Mouse (Mus musculus): ENCODE results near the gene Pdk1. TPM values are rescaled to one million over a fixed set of nuclear protein-coding genes. Genes with fewer than 3 reads are reported as not detected.
A peak's percentile ranks its signal among the peaks of the same experiment; 100 is the strongest.

Pdk1 gene
- polyA plus RNA-seq (2012; rRNA removed), result 11.8 and 12.7 TPM in 2 replicates

DNA sequence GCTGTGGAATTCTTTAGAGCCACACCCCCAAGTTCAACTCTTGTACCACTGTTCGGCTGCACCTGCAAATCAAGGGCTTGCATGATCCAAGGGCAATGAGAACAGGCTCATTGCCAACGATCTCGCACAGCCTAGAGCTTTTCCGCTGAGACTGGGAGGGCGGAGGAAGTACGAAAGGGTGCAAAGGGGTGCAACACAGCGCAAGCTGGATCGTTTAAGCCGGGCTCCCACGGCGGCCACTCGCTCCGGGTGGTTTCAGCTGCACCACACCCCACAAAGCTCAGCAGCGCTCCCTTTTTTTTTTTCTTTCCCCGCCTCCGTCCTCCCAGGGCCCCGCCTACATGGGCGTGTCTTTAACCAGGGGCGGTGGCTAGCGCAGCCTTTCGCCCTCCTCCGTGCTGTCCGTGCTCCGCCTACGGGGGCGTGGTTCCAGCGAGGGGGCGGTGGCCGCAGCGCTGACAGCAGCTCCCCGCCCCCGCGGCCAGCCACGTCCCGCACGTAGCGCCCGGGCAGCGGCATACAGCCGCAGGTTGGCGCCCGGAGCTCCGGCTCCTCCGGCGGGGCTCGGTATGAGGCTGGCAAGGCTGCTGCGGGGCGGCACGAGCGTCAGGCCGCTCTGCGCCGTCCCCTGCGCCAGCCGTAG is at the start of gene Pdk1:
Gene Pdk1, plus strand, starts transcription at position 424 of the 643 bp plus-strand sequence.
- Histone ChIP-seq H3K27me3 (ENCODE audit: control insufficient read depth, insufficient read depth, low read length) (no peaks in the 10 kb centered on the region), H3K4me3 (replicated peaks; ENCODE audit: insufficient read depth, low read depth, low read length) (peak within 1 kb of the TSS; percentile 92), H3K4me1 (ENCODE audit: control insufficient read depth, insufficient read depth, low read length) (no peaks in the 10 kb centered on the region), H3K27ac (ENCODE audit: insufficient read depth, low read length) (no peak within 1 kb of the TSS)
- peak; percentile 96 to 97 for DNase-seq
- TF ChIP-seq POLR2A (IDR thresholded peaks at IDR 0.05; ENCODE audit: borderline replicate concordance, insufficient read depth, low read length) (peak; percentile 53), CTCF (IDR thresholded peaks at IDR 0.05; ENCODE audit: borderline replicate concordance, insufficient read depth, low read depth, low read length) (no peak)
- WGBS, result under 1% methylated on average over 55 of the region's 55 CpGs

DNA sequence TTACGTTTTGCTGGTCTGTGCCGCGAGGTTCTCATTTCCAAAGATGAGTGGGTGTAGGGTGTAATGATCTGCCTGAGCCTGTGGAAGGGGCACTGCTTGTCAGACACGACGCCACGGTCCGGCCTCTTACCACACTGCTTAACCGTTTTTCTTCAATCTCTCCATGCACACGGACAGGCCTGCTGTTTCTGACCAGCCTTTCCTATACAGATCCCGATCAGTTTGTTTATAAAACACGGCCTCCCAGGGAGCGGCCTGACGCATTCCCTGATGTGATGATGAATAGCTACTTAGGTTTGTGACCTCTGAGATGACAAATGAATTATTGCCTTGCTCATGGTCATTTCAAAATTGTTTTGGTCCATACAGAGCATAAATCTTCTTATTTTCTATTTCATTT is 48.9 kb upstream of the Pdk1 start:
- no peak overlapping the region for H3K4me3 ChIP-seq (replicated peaks; ENCODE audit: insufficient read depth, low read depth, low read length)

DNA sequence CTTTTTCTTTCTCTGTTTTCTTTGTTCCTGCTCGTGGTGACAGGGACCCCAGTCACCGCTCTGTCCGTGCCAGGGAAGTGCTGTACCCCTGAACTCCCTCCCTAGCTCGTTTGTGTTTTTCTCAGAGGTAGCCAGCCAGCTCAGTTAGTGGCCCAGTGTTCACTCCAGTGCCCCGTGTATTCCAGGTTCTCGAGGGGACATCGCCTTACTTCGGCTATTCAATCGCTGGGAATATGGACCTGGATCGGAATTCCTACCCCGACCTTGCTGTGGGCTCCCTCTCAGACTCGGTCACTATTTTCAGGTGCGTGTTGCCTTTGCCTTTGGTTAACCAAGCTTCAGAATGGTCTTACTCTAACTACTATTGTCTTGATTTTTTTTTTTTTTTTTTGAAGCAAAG is 45.3 kb upstream of the Pdk1 start:
- Histone ChIP-seq H3K4me1 (ENCODE audit: control insufficient read depth, insufficient read depth, low read length) (no peaks in the 10 kb centered on the region), H3K27ac (ENCODE audit: insufficient read depth, low read length) (no peak overlapping the region), H3K27me3 (ENCODE audit: control insufficient read depth, insufficient read depth, low read length) (no peaks in the 10 kb centered on the region), H3K4me3 (replicated peaks; ENCODE audit: insufficient read depth, low read depth, low read length) (no peak overlapping the region)
- DNase-seq, result no peak
- TF ChIP-seq CTCF (IDR thresholded peaks at IDR 0.05; ENCODE audit: borderline replicate concordance, insufficient read depth, low read depth, low read length) (no peak), POLR2A (IDR thresholded peaks at IDR 0.05; ENCODE audit: borderline replicate concordance, insufficient read depth, low read length) (no peak)
- WGBS, result 83% methylated on average over 13 of the region's 13 CpGs

More for the DNA sequence above, 48.9 kb upstream of the Pdk1 start:
- no peak for TF ChIP-seq POLR2A (IDR thresholded peaks at IDR 0.05; ENCODE audit: borderline replicate concordance, insufficient read depth, low read length)
- TF ChIP-seq CTCF (IDR thresholded peaks at IDR 0.05; ENCODE audit: borderline replicate concordance, insufficient read depth, low read depth, low read length), result no peak
- Histone ChIP-seq H3K27me3 (ENCODE audit: control insufficient read depth, insufficient read depth, low read length) (no peaks in the 10 kb centered on the region), H3K4me1 (ENCODE audit: control insufficient read depth, insufficient read depth, low read length) (no peaks in the 10 kb centered on the region), H3K27ac (ENCODE audit: insufficient read depth, low read length) (no peak overlapping the region)
- DNase-seq, result no peak
- WGBS, result 58% methylated on average over 13 of the region's 13 CpGs

DNA sequence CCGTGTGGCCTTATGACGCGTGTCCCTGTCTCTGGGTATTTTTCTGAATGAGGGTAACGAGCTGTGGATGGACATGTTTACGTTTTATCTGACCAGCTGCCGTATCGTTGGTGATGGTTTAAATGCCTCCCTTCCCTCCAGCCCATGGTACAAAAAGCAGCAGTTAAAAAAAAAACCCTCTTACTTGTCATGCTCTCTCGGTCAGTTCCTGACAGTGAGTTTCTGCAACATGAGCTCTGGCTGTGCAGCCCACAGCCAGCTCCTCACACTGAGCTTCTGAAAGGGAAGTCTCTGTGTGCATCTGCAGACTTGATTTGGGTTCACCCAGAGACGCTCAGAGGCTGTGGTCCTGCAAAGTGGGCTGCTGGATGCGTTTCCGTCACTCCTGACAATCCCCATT is 44.1 kb upstream of the Pdk1 start:
- Histone ChIP-seq H3K4me1 (ENCODE audit: control insufficient read depth, insufficient read depth, low read length) (no peaks in the 10 kb centered on the region), H3K4me3 (replicated peaks; ENCODE audit: insufficient read depth, low read depth, low read length) (no peak overlapping the region), H3K27me3 (ENCODE audit: control insufficient read depth, insufficient read depth, low read length) (no peaks in the 10 kb centered on the region), H3K27ac (ENCODE audit: insufficient read depth, low read length) (no peak overlapping the region)
- DNase-seq, result no peak
- TF ChIP-seq POLR2A (IDR thresholded peaks at IDR 0.05; ENCODE audit: borderline replicate concordance, insufficient read depth, low read length) (no peak), CTCF (IDR thresholded peaks at IDR 0.05; ENCODE audit: borderline replicate concordance, insufficient read depth, low read depth, low read length) (no peak)
- WGBS, result 68% methylated on average over 11 of the region's 11 CpGs

DNA sequence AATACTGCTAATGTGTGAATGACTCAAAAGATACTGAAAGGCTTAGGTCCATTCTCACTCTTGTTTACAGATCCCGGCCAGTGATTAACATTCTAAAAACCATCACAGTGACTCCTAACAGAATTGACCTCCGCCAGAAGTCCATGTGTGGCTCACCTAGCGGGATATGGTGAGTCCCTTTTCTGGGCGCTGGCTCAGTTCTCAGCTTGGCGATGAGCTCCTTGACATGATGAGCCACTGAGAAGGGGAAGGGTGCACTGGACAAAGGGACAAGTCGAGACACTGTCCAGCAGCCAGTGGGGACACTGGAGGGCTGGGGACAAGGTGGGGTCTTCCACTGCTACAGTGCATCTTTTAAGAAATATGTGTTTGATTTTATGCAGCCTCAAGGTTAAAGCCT is 39.4 kb upstream of the Pdk1 start:
- Histone ChIP-seq H3K4me1 (ENCODE audit: control insufficient read depth, insufficient read depth, low read length) (no peaks in the 10 kb centered on the region), H3K27ac (ENCODE audit: insufficient read depth, low read length) (no peak overlapping the region), H3K4me3 (replicated peaks; ENCODE audit: insufficient read depth, low read depth, low read length) (no peak overlapping the region), H3K27me3 (ENCODE audit: control insufficient read depth, insufficient read depth, low read length) (no peaks in the 10 kb centered on the region)
- no peak for TF ChIP-seq POLR2A (IDR thresholded peaks at IDR 0.05; ENCODE audit: borderline replicate concordance, insufficient read depth, low read length)
- TF ChIP-seq CTCF (IDR thresholded peaks at IDR 0.05; ENCODE audit: borderline replicate concordance, insufficient read depth, low read depth, low read length), result no peak
- no peak for DNase-seq
- 85% methylated on average over 6 of the region's 6 CpGs for WGBS

DNA sequence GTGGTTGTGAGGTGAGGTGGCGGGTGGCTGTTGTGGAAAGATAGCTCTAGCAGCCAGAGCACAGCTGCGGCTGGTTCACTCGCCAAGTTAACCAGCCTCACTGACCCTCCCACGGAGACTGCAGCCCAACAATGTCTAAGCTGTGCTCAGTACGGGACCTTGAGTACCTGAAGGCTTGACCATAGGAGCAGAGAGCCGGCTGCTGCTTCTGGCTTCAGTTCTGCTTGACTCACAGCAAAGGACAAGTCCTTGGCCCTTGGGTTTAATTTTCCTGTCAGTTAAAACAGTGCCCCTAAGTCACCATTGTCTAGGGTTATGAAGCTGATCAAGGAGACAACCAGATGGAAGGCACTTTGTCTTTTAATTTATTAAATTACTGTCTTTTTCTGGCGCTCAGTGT is 38.7 kb upstream of the Pdk1 start:
- Histone ChIP-seq H3K27ac (ENCODE audit: insufficient read depth, low read length) (no peak overlapping the region), H3K4me3 (replicated peaks; ENCODE audit: insufficient read depth, low read depth, low read length) (no peak overlapping the region), H3K27me3 (ENCODE audit: control insufficient read depth, insufficient read depth, low read length) (no peaks in the 10 kb centered on the region), H3K4me1 (ENCODE audit: control insufficient read depth, insufficient read depth, low read length) (no peaks in the 10 kb centered on the region)
- no peak for TF ChIP-seq CTCF (IDR thresholded peaks at IDR 0.05; ENCODE audit: borderline replicate concordance, insufficient read depth, low read depth, low read length)
- DNase-seq, result no peak
- 47% methylated on average over 7 of the region's 7 CpGs for WGBS

DNA sequence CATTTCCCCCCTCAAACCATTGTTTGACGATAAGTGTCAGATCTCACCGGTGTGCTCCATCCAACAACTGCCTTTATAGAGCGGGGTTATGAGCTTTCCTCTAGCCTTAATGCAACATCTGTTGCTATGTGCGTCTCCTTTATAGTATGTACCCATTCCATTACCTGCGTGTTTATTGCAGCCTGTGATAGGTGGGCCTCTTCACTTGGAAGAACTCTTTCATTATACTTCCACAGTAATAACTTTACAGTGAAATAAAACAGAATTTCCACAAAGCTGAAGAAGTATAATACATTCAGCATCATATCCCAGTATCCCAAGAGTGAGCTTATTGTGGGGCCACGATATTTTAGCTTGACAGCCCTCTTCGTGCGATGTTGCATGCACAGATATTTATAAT is 37.5 kb upstream of the Pdk1 start:
- DNase-seq, result no peak
- no peaks in the 10 kb centered on the region for H3K27me3 ChIP-seq (ENCODE audit: control insufficient read depth, insufficient read depth, low read length)
- H3K27ac ChIP-seq (ENCODE audit: insufficient read depth, low read length), result no peak overlapping the region
- 94% methylated on average over 8 of the region's 8 CpGs for WGBS
- H3K4me1 ChIP-seq (ENCODE audit: control insufficient read depth, insufficient read depth, low read length), result no peaks in the 10 kb centered on the region
- TF ChIP-seq POLR2A (IDR thresholded peaks at IDR 0.05; ENCODE audit: borderline replicate concordance, insufficient read depth, low read length) (no peak), CTCF (IDR thresholded peaks at IDR 0.05; ENCODE audit: borderline replicate concordance, insufficient read depth, low read depth, low read length) (no peak)
- no peak overlapping the region for H3K4me3 ChIP-seq (replicated peaks; ENCODE audit: insufficient read depth, low read depth, low read length)

DNA sequence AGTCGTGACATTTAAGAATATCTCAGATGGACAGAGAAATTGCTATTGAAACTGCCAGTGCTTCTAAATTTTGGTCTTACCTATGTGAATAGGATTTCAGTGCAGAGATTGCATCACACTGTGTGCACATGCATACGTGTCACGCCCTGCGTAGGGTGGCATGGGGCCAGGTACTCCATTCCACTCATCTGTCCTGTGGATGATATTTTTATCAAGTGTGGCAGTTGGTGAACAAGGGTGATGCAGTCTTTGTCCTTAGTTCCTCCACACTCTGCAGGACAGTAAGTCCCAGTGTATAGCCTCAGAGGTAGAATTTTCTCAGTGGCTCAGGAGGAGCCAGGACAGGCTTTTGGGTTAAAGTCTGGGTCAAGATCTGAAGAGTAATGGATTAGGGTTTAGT is 36.8 kb upstream of the Pdk1 start:
- no peak overlapping the region for H3K4me3 ChIP-seq (replicated peaks; ENCODE audit: insufficient read depth, low read depth, low read length)
- TF ChIP-seq POLR2A (IDR thresholded peaks at IDR 0.05; ENCODE audit: borderline replicate concordance, insufficient read depth, low read length) (no peak), CTCF (IDR thresholded peaks at IDR 0.05; ENCODE audit: borderline replicate concordance, insufficient read depth, low read depth, low read length) (no peak)
- no peak for DNase-seq
- no peak overlapping the region for H3K27ac ChIP-seq (ENCODE audit: insufficient read depth, low read length)
- 95% methylated on average over 4 of the region's 4 CpGs for WGBS
- H3K27me3 ChIP-seq (ENCODE audit: control insufficient read depth, insufficient read depth, low read length), result no peaks in the 10 kb centered on the region
- no peaks in the 10 kb centered on the region for H3K4me1 ChIP-seq (ENCODE audit: control insufficient read depth, insufficient read depth, low read length)
